Mouse (Mus musculus) ovary, postnatal 14 days (tissue): Measurements from ENCODE around the gene Hipk1.
"Not testable (repeated sequence)": the region's sequence is repeated elsewhere in the genome, so short reads cannot be mapped to it uniquely, and the experiment has no call there.

Experiments
- DNase-seq: peaks from one replicate; pipeline ENCODE4 v3.0.0; 2022; ENCODE audit warnings: low spot score

Gene Hipk1

GRCm38 (mm10) chr3:103792566-103792965 is 1.2 kb upstream of the Hipk1 start:
- no peak for DNase-seq

GRCm38 (mm10) chr3:103792111-103792406 is 696 bp upstream of the Hipk1 start:
- DNase-seq: not testable (repeated sequence)

DNA sequence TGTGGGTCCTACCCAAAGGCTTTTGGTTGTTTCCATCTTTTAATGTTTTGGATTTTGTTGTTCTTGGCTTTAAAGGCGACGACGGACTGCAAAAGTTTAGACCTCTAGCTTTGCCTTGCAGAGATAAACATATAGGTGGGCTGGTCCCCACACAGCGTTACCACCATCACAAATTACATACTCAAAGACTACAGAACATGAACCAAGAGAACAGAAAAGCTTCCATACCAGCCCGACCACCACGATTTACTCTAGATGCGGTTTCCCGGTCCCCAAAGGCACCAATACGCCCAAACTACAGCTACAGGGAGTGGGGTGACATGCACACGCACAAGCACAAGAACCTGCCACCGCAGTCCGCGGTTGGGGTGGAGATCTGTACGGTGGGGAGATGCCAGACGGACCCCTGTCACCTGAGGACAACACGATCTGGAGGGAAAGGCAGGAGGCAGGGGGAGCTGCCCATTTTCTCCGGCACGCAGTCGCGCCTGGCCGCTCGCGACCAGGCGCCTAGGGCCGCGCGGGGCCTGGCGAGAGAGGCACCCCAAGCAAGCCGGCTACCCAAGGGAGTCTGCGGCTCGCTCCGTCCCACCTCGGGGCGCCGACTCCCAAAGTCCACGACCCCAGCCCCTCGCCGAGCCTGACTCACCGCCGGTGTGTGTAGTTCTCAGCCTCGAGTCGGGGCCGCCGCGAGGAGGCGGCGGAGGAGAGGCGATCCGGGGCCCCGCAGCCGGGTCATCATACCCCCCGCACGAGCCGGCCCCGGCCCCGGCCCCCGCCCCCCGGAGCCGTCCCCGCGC is 817 bp downstream of the Hipk1 start:
- DNase-seq: peak; percentile 33

GRCm38 (mm10) chr3:103789891-103790345 is 1.4 kb downstream of the Hipk1 start:
- peak; percentile 18 for DNase-seq

- DNase-seq: no peak
Measured at GRCm38 (mm10) chr3:103789096-103789495, 2.3 kb downstream of the Hipk1 start.

DNA sequence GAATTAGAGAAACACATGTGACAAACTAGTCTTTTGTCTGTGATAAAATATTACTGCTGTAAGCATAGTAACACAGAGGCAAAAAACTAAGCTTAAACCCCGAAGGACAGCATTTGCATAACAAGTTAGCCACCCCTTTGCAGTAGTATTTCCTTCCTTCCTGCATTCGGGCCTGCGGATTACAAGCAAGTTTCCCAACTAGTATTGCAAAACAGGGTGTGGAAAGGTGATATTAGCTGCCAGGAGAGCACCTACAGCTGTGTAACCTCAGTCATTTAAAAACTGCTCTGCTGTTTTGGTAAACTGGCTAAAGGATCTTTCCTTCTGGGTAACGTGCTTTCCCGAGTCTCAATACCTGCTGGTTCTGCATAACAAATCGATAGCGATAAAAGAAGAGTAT is 4.1 kb downstream of the Hipk1 start:
- DNase-seq: no peak

- DNase-seq: no peak
Measured at GRCm38 (mm10) chr3:103782844-103783609, 8.3 kb downstream of the Hipk1 start.

DNA sequence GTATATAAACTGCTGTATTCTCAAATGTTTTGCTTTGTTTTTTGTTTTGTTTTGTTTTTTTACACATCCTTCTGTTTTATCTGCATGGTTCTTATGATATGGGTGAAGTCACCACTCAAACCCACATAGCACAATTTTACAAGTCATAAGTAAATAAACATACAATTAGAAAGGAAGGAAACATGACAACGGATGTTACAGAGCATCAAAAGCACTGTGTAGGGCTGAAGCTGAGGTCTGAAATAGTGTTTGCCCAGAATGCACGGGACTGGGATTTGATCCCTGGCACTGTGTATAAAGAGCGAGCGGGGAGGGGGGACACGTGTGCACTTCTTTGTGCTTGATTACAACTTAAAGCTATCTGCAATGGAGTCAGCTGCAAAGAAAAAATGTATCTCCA is 10.6 kb downstream of the Hipk1 start:
- no peak for DNase-seq

DNA sequence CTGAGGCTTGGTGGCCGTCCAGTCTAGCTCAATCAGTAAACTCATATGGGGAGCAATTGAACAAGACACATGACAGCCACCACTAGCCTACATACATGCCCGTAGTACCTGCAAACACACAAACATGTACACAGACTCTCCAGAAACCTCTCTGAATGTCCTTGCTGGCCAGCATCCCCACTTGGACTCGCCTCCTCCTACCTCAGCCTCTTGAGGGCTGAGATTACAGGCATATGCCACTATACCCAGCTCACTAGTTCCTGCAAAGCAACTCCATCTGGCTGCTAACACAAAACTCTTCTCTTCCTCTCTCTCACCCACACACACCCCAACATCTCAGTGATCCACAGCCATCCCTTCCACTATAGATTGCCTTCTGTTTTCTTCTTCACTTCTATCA is 11.1 kb downstream of the Hipk1 start:
- DNase-seq: no peak

- no peak for DNase-seq
Measured at GRCm38 (mm10) chr3:103779183-103779582, 12.2 kb downstream of the Hipk1 start.

- no peak for DNase-seq
Measured at GRCm38 (mm10) chr3:103778660-103779059, 12.7 kb downstream of the Hipk1 start.

- DNase-seq: no peak
Measured at GRCm38 (mm10) chr3:103777940-103778339, 13.4 kb downstream of the Hipk1 start.

- DNase-seq: no peak
Measured at GRCm38 (mm10) chr3:103774009-103774408, 17.4 kb downstream of the Hipk1 start.

DNA sequence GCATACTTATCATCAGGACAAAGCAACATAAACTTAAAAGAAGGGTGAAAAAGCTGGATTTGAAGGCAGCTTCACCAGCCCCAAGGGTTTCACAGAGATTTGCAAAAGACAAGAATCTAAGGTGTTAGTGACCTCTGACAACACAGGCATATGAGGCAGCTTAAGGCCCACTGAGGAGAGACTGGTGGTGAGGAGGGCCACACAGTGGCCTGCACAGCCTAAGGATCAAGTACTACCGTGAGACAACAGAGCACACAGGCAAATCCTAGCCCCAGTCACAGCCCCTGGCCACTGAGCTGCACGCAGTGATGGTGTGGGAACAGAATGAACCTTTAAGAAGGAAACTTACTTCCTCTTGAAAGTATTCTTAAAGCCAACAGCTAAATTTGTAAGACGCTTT is 17.9 kb downstream of the Hipk1 start:
- no peak for DNase-seq

DNA sequence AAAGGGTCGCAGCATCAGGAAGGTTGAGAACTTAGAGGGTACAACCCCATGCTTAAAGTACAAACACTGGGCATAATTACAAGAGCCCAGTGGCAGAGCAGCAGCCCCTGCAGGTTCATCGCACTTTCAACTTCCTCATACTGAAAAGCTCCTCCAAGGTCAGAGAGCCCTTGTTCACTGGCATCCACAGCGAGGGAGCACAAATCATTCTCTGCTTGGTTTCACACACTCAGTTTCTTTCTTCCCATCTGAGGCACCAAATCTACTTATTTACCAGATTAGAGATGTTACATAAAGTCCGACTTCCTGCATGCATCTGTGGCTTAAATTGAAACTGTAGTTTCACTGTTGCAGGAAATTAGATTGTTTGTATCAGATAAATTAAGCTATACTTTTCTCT is 18.5 kb downstream of the Hipk1 start:
- DNase-seq: no peak

- peak; percentile 69 for DNase-seq
Measured at GRCm38 (mm10) chr3:103771531-103772130, 19.7 kb downstream of the Hipk1 start.

DNA sequence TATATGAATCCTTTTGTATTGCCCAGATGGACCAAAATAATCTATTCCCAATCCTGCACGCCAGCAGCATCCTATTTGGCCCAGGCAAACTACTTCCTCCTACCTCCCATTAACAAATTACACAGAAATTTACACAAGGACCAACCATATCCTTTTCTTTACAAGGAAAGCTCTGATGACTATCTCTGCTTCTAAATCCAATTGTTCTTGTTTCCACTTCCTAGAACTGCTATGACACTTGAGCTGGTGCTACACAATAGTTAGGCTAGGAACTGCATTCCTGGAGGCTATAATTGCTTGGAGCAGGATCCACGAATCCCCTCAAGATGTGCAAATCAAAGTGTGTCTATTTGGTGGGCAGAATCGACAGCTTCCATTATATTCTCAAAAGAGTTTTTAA is 24.6 kb downstream of the Hipk1 start:
- DNase-seq: no peak

GRCm38 (mm10) chr3:103759261-103759970 is 31.9 kb downstream of the Hipk1 start:
- DNase-seq: no peak

DNA sequence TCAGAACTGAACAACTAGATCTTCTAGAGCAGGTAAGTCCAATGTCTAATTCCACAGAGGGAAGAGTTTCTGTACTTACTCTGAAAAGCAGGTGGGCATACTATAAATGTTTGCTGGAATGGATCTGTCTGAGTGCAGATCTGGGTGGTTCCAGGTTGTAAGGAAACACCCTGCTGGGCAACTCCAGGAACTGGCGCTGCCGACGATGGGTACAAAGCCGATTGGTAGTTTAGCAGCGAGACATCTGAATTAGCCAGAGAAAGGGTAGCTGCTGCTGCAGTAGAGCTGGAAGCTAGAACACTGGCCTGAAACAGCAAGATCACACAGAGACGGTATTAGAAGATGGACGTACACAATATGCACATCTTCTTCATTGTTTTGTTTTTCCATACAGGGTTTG is 32.9 kb downstream of the Hipk1 start:
- DNase-seq: no peak

DNA sequence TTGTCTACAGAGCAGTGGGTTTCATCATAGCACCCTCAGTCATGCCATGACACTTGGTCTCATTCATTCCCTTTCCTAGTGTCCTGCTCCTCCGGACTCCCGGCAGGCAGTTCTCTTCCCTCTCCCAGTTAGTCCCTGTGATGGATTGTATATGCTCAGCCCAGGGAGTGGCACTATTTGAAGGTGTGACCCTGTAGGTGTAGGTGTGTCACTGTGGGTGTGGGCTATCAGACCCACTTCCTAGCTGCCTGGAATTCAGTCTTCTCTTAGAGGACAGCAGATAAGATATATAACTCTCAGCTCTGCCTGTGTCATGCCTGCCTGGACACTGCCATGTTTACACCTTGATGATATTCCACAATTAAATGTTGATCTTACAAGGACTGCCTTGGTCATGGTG is 34.4 kb downstream of the Hipk1 start:
- DNase-seq: no peak

- DNase-seq: no peak
Measured at GRCm38 (mm10) chr3:103755351-103755750, 36.0 kb downstream of the Hipk1 start.

- DNase-seq: no peak
Measured at GRCm38 (mm10) chr3:103751558-103751957, 39.8 kb downstream of the Hipk1 start.

GRCm38 (mm10) chr3:103746711-103747110 is 44.7 kb downstream of the Hipk1 start:
- DNase-seq: no peak
